Mouse (Mus musculus) lung, postnatal 0 days (tissue): ENCODE data around the gene Cyb5r2. TPM values are rescaled to one million over a fixed set of nuclear protein-coding genes. Genes with fewer than 3 reads are reported as not detected.

Experiments
- ATAC-seq: fragments of 200-750 bp; cut with Nextera tagmentation; 2 replicates; pipeline ENCODE4 v1.8.0; 2017; ENCODE audit warnings: moderate library complexity
- DNase-seq: peaks from one replicate; pipeline ENCODE4 v3.0.0-alpha.2; 2016; ENCODE audit warnings: low spot score
- H3K27ac ChIP-seq: fragments of 300-500 bp; sonication (generic); 2 replicates; pipeline ENCODE4 v1.5.1; 2014; ENCODE audit warnings: antibody characterized with exemption, mild to moderate bottlenecking, low read length, mixed read lengths
- H3K27me3 ChIP-seq: fragments of 300-500 bp; sonication (generic); replicated peaks from 2 replicates; pipeline ENCODE4 v1.6.1; 2014; ENCODE audit warnings: low read length, mixed read lengths; ENCODE audit not compliant: insufficient read depth
- H3K36me3 ChIP-seq: fragments of 300-500 bp; sonication (generic); 2 replicates; pipeline ENCODE4 v1.6.1; 2014; ENCODE audit warnings: low read length, mixed read lengths; ENCODE audit not compliant: insufficient read depth
- H3K4me1 ChIP-seq: fragments of 300-500 bp; sonication (generic); 2 replicates; pipeline ENCODE4 v1.6.1; 2014; ENCODE audit warnings: antibody characterized with exemption, low read depth, low read length, mixed read lengths; ENCODE audit not compliant: insufficient read depth
- H3K4me2 ChIP-seq: fragments of 300-500 bp; sonication (generic); replicated peaks from 2 replicates; pipeline ENCODE4 v1.6.1; 2014; ENCODE audit warnings: low read depth, mild to moderate bottlenecking, low read length, moderate library complexity, mixed read lengths
- H3K4me3 ChIP-seq: fragments of 300-500 bp; sonication (generic); 2 replicates; pipeline ENCODE4 v1.5.1; 2014; ENCODE audit warnings: low read depth, low read length
- H3K9ac ChIP-seq: fragments of 300-500 bp; sonication (generic); replicated peaks from 2 replicates; pipeline ENCODE4 v1.6.1; 2014; ENCODE audit warnings: low read depth, mild to moderate bottlenecking
- H3K9me3 ChIP-seq: fragments of 300-500 bp; sonication (generic); 2 replicates; pipeline ENCODE4 v1.6.1; 2016; ENCODE audit warnings: low read length, mixed read lengths
- CTCF ChIP-seq: IDR thresholded peaks from 2 replicates; pipeline ENCODE4 v1.5.1; 2016; ENCODE audit warnings: antibody characterized with exemption, mild to moderate bottlenecking
- EP300 ChIP-seq: IDR thresholded peaks from 2 replicates; pipeline ENCODE4 v1.6.1; 2016; ENCODE audit warnings: antibody characterized with exemption, mild to moderate bottlenecking, control low read depth
- WGBS: fragments of 180-500 bp; shearing (Covaris S2); extraction: QIAGEN DNeasy Blood & Tissue Kit; methylation state at CpG from one replicate; pipeline ENCODE4 v1.1.7; 2014; 5-methylcytosine and 5-hydroxymethylcytosine counted together
- polyA plus RNA-seq: library from polyadenylated mRNA; unstranded; fragments of >200 nt; fragmentation: Nextera tagmentation; extraction: Ambion mirVana; gene quantifications from 2 replicates; pipeline ENCODE4 v1.2.1, GENCODE M21; 2015

The Cyb5r2 gene
- polyA plus RNA-seq, 1 experiment from 2014 or later: 0.07 TPM

- Histone ChIP-seq H3K4me3 (peak overlapping the region; percentile 10; the same call in 1 of the 2 replicates), H3K9ac (no peak overlapping the region), H3K27ac (peak overlapping the region; percentile 69), H3K9me3 (no peaks in the 10 kb centered on the region), H3K4me1 (no peaks in the 10 kb centered on the region), H3K27me3 (no peaks in the 10 kb centered on the region), H3K36me3 (peaks cover 6% of the 10 kb centered on the region; the same call in 1 of the 2 replicates), H3K4me2 (peak overlapping the region; percentile 39)
- peak; percentile 97 for ATAC-seq
- 2% methylated on average over 10 of the region's 10 CpGs for WGBS
- DNase-seq: peak; percentile 93
- TF ChIP-seq EP300: no peak; the same call in 1 of the 2 replicates
- peak; percentile 82 for TF ChIP-seq CTCF
These were observed 49.2 kb downstream of the Cyb5r2 start for GRCm38 (mm10) chr7:107708491-107709112.

- H3K27me3 ChIP-seq: no peaks in the 10 kb centered on the region
- no peak overlapping the region for H3K4me2 ChIP-seq
- no peaks in the 10 kb centered on the region; the same call in 1 of the 2 replicates for H3K4me1 ChIP-seq
- H3K27ac ChIP-seq: peak overlapping the region; percentile 29; the same call in 1 of the 2 replicates
- H3K9me3 ChIP-seq: no peaks in the 10 kb centered on the region
- no peak for ATAC-seq
- H3K4me3 ChIP-seq: no peak overlapping the region
- no peak for TF ChIP-seq CTCF
- TF ChIP-seq EP300: no peak
- H3K9ac ChIP-seq: no peak overlapping the region
- DNase-seq: peak; percentile 34
- 30% methylated on average over 9 of the region's 9 CpGs for WGBS
- H3K36me3 ChIP-seq: peaks cover 6% of the 10 kb centered on the region; the same call in 1 of the 2 replicates
These were observed 50.2 kb downstream of the Cyb5r2 start for GRCm38 (mm10) chr7:107707650-107708049.

GRCm38 (mm10) chr7:107705941-107706340, 51.9 kb downstream of the Cyb5r2 start:
- ATAC-seq (no peak), DNase-seq (peak; percentile 48)
- TF ChIP-seq CTCF: no peak
- TF ChIP-seq EP300: no peak
- WGBS: 49% methylated on average over 5 of the region's 5 CpGs
- Histone ChIP-seq H3K27ac (no peak overlapping the region), H3K27me3 (no peaks in the 10 kb centered on the region), H3K9me3 (no peaks in the 10 kb centered on the region), H3K9ac (no peak overlapping the region), H3K4me2 (no peak overlapping the region), H3K36me3 (peaks cover 3% of the 10 kb centered on the region; the same call in 1 of the 2 replicates), H3K4me3 (no peak overlapping the region), H3K4me1 (no peaks in the 10 kb centered on the region; the same call in 1 of the 2 replicates)

GRCm38 (mm10) chr7:107702461-107703380, 55.1 kb downstream of the Cyb5r2 start:
- Histone ChIP-seq H3K9me3 (no peaks in the 10 kb centered on the region), H3K4me3 (no peak overlapping the region), H3K9ac (no peak overlapping the region), H3K4me1 (no peaks in the 10 kb centered on the region; the same call in 1 of the 2 replicates), H3K27me3 (no peaks in the 10 kb centered on the region), H3K27ac (peak overlapping the region; percentile 47; the same call in 1 of the 2 replicates), H3K36me3 (no peaks in the 10 kb centered on the region), H3K4me2 (no peak overlapping the region)
- DNase-seq (no peak), ATAC-seq (peak; percentile 3; the same call in 1 of the 2 replicates)
- TF ChIP-seq EP300 (no peak), CTCF (no peak)
- WGBS: 45% methylated on average over 13 of the region's 13 CpGs

GRCm38 (mm10) chr7:107700646-107701045, 57.2 kb downstream of the Cyb5r2 start:
- Histone ChIP-seq H3K4me1 (no peaks in the 10 kb centered on the region; the same call in 1 of the 2 replicates), H3K36me3 (no peaks in the 10 kb centered on the region), H3K27ac (peak overlapping the region; percentile 34; the same call in 1 of the 2 replicates), H3K4me3 (no peak overlapping the region), H3K4me2 (no peak overlapping the region), H3K9ac (no peak overlapping the region), H3K27me3 (no peaks in the 10 kb centered on the region), H3K9me3 (no peaks in the 10 kb centered on the region)
- TF ChIP-seq CTCF (no peak), EP300 (no peak)
- no peak for DNase-seq
- no peak for ATAC-seq
- WGBS: 81% methylated on average over 5 of the region's 5 CpGs

- 49% methylated on average over 1 of the region's 1 CpGs for WGBS
- Histone ChIP-seq H3K4me1 (no peaks in the 10 kb centered on the region; the same call in 1 of the 2 replicates), H3K27ac (peak overlapping the region; percentile 59), H3K36me3 (no peaks in the 10 kb centered on the region), H3K4me2 (no peak overlapping the region), H3K27me3 (no peaks in the 10 kb centered on the region), H3K9me3 (no peaks in the 10 kb centered on the region), H3K9ac (no peak overlapping the region), H3K4me3 (no peak overlapping the region)
- DNase-seq (peak; percentile 88), ATAC-seq (peak; percentile 94)
- TF ChIP-seq EP300 (peak; percentile 78), CTCF (no peak)
These were observed 57.9 kb downstream of the Cyb5r2 start for GRCm38 (mm10) chr7:107699926-107700325.

Other genes starting within 250 kb of the Cyb5r2 start
- gene Olfml1, start 190.6 kb downstream of the Cyb5r2 start, polyA plus RNA-seq: 12.2 and 13.3 TPM in 2 replicates
- gene Ppfibp2, start 162.8 kb downstream of the Cyb5r2 start, polyA plus RNA-seq: 15.8 and 17.5 TPM in 2 replicates
- not detected in 2 replicates for gene 5330417H12Rik, start 132.9 kb downstream of the Cyb5r2 start, polyA plus RNA-seq
- not detected in 2 replicates for gene Ovch2, start 43.2 kb upstream of the Cyb5r2 start, polyA plus RNA-seq
- not detected in 2 replicates for gene Olfr467, start 54.2 kb upstream of the Cyb5r2 start, polyA plus RNA-seq
- not detected in 2 replicates for gene Olfr469, start 67.5 kb upstream of the Cyb5r2 start, polyA plus RNA-seq
- gene Olfr470, start 89.5 kb upstream of the Cyb5r2 start, polyA plus RNA-seq: not detected in 2 replicates
- gene Olfr472, start 139.9 kb upstream of the Cyb5r2 start, polyA plus RNA-seq: not detected in 2 replicates
- gene Olfr473, start 172.4 kb upstream of the Cyb5r2 start, polyA plus RNA-seq: not detected in 2 replicates
- gene Olfr474, start 196.6 kb upstream of the Cyb5r2 start, polyA plus RNA-seq: not detected in 2 replicates
- gene Olfr476, start 206.8 kb upstream of the Cyb5r2 start, polyA plus RNA-seq: not detected in 2 replicates
- not detected in 2 replicates for gene Olfr477, start 228.7 kb upstream of the Cyb5r2 start, polyA plus RNA-seq